Mouse (Mus musculus) heart, postnatal 0 days (tissue): ENCODE measurements around the gene Hoxd8.

Experiments
- CTCF ChIP-seq: IDR thresholded peaks from 2 replicates; pipeline ENCODE4 v1.5.1; 2016; ENCODE audit warnings: antibody characterized with exemption, control low read depth, low read depth
- EP300 ChIP-seq: IDR thresholded peaks from 2 replicates; pipeline ENCODE4 v1.6.1; 2016; ENCODE audit warnings: antibody characterized with exemption, low read depth

DNA sequence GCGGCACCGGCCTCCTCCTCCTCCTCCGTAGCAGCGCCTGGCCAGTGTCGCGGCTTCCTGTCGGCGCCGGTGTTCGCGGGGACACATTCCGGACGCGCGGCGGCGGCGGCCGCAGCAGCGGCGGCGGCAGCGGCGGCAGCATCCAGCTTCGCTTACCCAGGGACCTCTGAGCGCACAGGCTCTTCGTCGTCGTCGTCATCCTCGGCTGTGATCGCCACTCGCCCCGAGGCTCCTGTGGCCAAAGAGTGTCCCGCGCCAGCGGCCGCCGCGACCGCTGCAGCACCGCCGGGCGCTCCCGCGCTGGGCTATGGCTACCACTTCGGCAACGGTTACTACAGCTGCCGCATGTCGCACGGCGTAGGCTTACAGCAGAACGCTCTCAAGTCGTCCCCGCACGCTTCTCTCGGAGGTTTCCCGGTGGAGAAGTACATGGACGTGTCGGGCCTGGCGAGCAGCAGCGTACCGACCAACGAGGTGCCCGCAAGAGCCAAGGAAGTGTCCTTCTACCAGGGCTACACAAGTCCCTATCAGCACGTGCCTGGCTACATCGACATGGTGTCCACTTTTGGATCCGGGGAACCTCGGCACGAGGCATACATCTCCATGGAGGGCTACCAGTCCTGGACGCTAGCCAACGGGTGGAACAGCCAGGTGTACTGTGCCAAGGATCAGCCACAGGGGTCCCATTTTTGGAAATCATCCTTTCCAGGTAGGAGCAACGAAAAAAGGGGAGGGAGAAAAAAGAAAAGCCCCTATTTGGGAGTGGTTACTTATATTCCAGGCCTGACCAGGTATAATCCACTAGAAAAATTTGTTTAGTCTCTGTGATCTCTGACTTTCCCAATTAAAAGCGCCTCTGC is 35.8 kb upstream of the Hoxd8 start:
- TF ChIP-seq CTCF (no peak), EP300 (no peak)
